Mouse (Mus musculus) thymus, postnatal 10 days (tissue): ENCODE results near the gene Mecom.
"Not testable (repeated sequence)": the region's sequence is repeated elsewhere in the genome, so short reads cannot be mapped to it uniquely, and the experiment has no call there.

Experiments used
- DNase-seq, 2 experiments: peaks; one replicate each; pipeline ENCODE4 v3.0.0; 2021; ENCODE audit warnings: low spot score in 2 of 2

Mecom gene

GRCm38 (mm10) chr3:30445247-30445969, 102.4 kb downstream of the Mecom start:
- DNase-seq, result no peak

- DNase-seq, result no peak
Measured at GRCm38 (mm10) chr3:30441646-30442045, 106.2 kb downstream of the Mecom start.

GRCm38 (mm10) chr3:30438007-30438406, 109.8 kb downstream of the Mecom start:
- DNase-seq, result no peak

DNA sequence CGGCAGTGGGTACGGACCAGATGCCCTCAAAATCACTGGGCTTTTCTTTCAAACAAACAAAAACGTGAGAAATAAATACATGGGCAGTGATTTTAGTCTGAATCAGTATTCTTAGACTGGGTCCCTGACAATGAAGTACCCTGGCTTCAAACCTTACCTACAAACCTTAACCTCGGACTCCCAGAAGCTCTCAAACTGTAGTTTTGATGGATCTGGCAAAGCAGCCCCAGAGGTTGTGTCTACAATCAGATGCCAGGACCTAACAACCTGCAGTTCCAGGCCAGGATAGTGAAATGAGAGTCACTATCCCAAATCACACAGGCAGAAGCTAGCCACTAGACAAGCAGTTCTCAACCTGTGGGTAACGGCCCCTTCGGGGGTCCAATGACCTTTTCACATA, 111.2 kb downstream of the Mecom start:
- DNase-seq, result no peak

DNA sequence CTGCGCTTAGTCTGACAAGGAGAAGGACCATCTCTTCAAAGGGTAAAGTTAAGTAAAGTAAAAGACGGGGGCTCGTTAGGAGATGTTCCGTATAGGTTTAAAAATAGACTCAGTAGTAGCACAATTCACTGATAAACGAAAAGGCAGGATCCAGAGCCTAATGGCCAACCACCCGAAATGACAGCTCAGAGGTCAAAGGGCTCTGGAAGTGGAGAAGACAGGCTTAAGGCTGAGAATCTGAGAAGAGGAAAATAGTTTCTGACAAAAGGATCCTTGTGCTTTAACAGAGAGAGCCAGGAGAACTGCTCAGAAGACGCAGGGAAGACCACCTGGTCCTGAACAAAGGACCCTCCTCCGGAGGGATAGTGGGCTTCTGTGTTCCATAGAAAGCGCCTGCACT, 111.7 kb downstream of the Mecom start:
- no peak for DNase-seq

DNA sequence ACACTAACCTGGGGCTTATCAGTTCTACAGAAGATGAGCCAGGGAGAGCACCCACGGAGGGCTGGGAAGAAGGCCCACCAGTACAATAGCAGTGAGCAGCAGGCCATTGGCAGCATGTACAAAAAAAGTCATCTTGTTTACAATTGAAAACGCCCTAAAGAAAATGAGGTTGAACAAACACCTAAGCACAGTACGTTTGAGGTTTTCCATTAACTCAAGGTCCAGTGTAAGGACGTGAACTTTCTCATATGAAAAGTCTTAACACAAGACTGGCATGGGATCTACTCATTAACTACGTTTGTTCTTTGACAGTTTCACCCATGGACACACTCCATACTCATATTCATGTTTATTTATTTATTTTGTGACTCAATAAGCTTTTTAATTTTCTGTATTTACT, 118.9 kb downstream of the Mecom start:
- DNase-seq, result no peak

DNA sequence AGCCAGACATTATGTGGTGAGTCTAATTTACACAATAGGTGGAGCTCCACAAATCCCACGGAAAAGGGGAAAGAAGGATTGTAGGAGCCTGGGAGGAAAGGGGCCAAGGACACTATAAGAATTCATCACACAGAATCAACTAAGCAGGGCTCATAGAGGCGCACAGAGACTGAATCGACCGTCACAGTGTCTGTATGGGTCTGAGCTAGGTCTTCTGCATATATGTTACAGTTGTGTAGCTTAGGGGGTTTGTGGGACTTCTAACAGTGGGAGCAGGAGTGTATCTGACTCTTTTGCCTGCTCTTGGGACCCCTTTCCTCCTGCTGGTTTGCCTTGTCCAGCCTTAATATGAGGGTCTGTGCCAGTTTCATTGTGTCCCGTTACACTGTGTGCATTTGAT, 123.8 kb downstream of the Mecom start:
- DNase-seq, result no peak

DNA sequence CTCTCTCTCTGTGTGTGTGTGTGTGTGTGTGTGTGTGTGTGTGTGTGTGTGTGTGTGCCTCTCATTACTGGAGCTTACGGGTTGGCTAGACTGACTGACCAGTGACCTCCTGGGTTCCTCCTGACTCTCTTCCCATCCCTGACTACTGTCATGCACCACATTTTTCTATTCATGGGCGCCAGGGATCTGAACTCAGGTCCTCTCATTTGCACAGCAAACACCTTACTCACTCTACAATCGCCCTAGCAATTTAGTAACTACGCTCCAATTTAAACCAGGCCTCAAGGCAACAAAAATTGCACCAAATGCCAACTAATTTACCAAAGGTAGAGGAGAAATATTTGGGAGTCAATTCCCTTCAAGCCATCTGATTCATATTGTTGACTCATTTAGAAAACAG, 125.9 kb downstream of the Mecom start:
- DNase-seq, result not testable (repeated sequence)

- no peak for DNase-seq
Measured at GRCm38 (mm10) chr3:30420899-30421298, 126.9 kb downstream of the Mecom start.

DNA sequence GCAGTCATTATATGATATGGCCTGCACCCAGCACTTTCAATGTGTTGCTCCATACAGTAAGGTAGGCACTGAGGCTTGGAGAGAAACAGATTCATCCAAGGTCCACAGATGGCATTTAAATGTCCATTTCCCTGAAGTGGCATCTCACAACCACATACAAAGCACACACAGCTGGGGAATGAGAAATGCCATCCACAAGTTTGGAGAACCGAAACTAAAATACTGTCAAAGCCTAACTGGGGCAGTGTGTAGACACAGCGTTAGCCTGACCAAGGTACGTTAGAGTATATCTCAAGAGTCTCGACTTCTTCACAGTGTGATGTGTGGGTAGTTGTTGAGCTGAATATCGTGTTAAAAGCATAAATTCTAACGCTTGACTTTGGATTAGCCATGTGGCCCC, 133.6 kb downstream of the Mecom start:
- DNase-seq, result no peak

GRCm38 (mm10) chr3:30410778-30411177, 137.0 kb downstream of the Mecom start:
- DNase-seq, result no peak

GRCm38 (mm10) chr3:30404821-30405220, 143.0 kb downstream of the Mecom start:
- DNase-seq, result no peak

DNA sequence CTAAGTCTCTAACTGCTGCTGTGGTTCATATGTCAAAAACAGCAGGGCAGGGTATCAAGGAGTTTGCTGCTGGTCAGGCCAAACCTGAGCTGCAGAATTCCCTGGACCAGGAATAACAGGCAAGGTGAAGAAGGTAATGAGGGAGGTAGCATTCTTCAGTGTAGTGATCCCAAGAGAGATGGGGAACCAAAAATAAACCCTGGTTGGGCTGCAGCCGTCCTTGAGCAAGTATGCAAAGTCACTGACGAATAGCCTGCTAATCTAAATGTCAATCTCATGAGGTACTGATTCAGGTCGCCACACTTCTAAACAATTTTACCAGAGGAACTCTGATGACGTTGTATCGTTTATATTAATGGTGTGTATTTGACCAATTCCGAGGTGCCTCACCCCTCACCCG, 148.9 kb downstream of the Mecom start:
- no peak for DNase-seq

- no peak for DNase-seq
Measured at GRCm38 (mm10) chr3:30394911-30395310, 152.9 kb downstream of the Mecom start.

DNA sequence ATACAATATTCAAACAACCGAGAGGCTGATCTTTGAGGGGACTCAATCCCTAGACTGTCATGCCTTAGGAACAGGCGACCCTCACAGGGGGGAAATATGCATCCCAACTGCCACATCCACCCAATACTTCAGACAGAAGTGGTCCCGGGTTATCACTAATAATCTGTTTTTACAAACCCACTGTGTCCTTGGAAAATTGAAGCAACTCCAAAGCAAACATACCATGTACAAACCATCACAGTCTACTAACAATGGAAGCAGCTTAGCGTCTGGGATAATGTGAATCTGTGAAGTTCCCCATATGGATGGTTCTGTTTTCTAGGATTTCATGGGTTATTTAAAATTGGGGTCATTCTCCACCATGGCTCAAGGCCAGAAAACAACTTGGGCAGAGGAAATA, 155.1 kb downstream of the Mecom start:
- DNase-seq, result no peak

GRCm38 (mm10) chr3:30392218-30392617, 155.6 kb downstream of the Mecom start:
- DNase-seq, result no peak

- no peak for DNase-seq
Measured at GRCm38 (mm10) chr3:30390346-30390745, 157.5 kb downstream of the Mecom start.

DNA sequence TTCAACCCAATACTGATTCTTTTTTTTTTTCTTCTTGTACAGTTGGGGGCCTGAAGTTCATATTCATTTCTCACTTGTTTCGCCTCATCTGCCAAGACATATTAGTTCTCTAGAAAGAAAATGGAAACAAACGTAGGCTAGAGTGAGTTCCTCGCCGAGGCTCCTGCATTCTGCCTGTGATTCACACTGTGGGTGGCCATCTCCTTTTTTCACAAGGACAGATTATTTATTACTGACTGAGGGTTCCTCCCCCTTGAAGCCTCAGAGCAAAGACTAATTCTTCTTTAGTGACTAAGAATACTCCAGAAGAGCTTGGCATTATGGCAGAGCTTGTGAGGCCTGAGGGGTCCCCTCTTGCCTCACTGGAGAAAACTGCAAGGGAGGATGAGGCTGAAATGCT, 167.5 kb downstream of the Mecom start:
- DNase-seq, result no peak

GRCm38 (mm10) chr3:30379301-30379700, 168.5 kb downstream of the Mecom start:
- DNase-seq, result no peak

DNA sequence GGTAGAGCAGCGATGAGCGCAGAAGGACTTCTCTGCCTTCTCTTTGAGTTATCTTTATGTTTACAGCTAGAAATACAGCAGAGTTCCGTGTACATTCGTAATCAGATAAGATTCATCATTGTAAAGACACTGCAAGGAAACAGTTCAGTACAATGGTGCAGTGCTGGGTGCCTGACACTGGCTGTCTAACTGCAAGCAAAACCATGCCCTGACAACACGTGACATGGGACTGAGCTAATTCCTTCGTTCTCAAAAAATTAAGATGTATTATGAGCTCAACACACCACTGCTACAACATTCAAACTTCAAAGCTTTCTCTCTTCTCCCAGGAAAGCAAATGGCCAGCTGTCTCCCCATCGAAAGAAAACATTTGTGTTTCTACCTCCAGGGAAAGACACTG, 176.3 kb downstream of the Mecom start:
- DNase-seq, result no peak

DNA sequence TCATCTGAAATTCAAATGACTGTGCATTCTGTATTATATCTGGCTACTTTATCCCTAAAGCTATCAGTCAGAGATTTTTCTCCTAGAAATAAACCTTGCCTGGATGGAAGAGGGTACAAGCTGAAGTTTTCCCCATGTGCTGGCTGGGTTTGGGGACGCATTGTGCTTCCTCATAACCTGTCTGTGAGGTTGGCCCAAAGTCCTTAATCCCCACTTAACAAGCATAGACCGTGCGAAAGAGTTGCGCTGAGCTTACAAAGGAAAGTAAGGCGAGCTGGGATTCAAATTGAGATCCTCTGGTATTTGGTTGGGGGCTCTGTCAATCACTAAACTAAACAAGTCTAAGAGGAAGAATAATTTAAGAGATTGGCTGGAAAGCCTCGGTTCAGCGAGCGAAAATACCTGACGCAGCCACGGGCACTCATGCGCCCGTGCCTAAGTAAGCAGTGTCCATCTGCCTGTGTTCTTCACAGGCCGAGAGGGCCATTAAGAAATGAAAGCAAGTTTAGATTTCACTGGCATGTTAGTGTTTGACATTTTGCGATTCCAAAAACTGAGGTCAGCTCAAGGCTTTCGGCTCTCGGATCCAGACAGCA, 176.8 kb downstream of the Mecom start:
- DNase-seq, result no peak

- no peak for DNase-seq
Measured at GRCm38 (mm10) chr3:30366621-30367020, 181.2 kb downstream of the Mecom start.

DNA sequence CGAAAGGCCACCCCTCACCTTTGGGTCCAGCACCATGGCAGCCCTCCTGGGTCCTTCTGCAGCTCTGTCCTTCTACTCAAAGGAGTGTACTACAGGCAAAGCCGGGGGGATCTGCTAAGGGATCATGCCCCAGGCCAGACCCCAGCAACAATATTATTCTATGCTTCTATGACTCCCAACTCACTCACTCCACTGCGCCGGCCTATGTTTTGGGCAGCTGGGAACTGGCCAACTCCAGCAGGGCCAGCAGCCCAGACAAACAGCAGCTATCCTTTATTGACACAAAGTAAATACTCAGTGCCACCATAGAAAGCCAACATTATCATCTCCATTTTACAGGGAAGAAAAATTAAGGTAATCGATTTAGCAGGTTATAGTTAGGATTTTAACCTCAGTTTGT, 186.6 kb downstream of the Mecom start:
- DNase-seq, result no peak
